Mouse (Mus musculus): ENCODE measurements around the gene Myh11. TPM values are rescaled to one million over a fixed set of nuclear protein-coding genes. Genes with fewer than 3 reads are reported as not detected.

Gene Myh11
- polyA plus RNA-seq (2012; rRNA removed) (0.86 and 1.2 TPM in 2 replicates), polyA plus RNA-seq (2014; fragmentation: Nextera tagmentation; extraction: Ambion mirVana) (0.87 and 1.5 TPM in 2 replicates)

DNA sequence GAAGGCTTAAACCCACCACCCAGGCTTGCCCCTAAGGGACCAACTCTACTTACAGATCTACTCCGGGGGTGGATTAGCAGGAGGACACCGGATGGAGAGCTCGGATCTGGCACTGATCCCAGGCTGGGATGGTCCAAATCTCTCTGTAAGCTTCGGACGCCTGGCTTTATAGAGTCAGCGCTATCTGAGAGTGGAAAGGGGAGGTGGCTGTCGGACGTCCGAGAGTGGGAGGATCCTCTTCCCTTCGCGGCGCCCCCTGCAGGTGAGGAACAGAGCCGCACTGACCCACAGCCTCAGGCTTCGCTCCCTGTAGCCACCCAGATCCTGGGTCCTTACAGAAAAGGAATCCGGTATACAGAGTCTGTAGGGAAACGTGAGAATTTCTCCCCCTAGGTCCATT lies at the start of gene Myh11:
Gene Myh11, minus strand, starts transcription at position 150 of the 400 bp plus-strand sequence.
- peaks cover 11% of the 10 kb centered on the region for H3K4me1 ChIP-seq (ENCODE audit: control insufficient read depth, insufficient read depth, low read length)
- peak within 1 kb of the TSS; percentile 62 for H3K4me2 ChIP-seq (replicated peaks; ENCODE audit: low read depth, low read length, severe bottlenecking)
- H3K27me3 ChIP-seq (ENCODE audit: control insufficient read depth, insufficient read depth, low read length): no peaks in the 10 kb centered on the region
- peak within 1 kb of the TSS; percentile 50 for H3K9ac ChIP-seq (ENCODE audit: low read depth, low read length, severe bottlenecking)
- peak; percentile 62; the same call in 1 of the 2 replicates for ATAC-seq (ENCODE audit: low FRiP score, low read depth)
- H3K9me3 ChIP-seq (ENCODE audit: control insufficient read depth, low read length): no peaks in the 10 kb centered on the region
- 4% methylated on average over 15 of the region's 16 CpGs for WGBS
- H3K36me3 ChIP-seq (ENCODE audit: control insufficient read depth, insufficient read depth, low read length): no peaks in the 10 kb centered on the region
- no peak for TF ChIP-seq POLR2A (IDR thresholded peaks at IDR 0.05; ENCODE audit: borderline replicate concordance, extremely low read depth, insufficient read depth, insufficient read length)
- peak within 1 kb of the TSS; percentile 31 for H3K4me3 ChIP-seq (replicated peaks; ENCODE audit: low read length)
- no peak within 1 kb of the TSS for H3K27ac ChIP-seq (replicated peaks; ENCODE audit: low read depth, low read length)
- DNase-seq (ENCODE audit: low spot score): peak; percentile 46

GRCm38 (mm10) chr16:14328156-14328555 lies 37.0 kb upstream of the Myh11 start:
- H3K27ac ChIP-seq (replicated peaks; ENCODE audit: low read depth, low read length): no peak overlapping the region
- TF ChIP-seq POLR2A (IDR thresholded peaks at IDR 0.05; ENCODE audit: borderline replicate concordance, extremely low read depth, insufficient read depth, insufficient read length): no peak
- H3K36me3 ChIP-seq (ENCODE audit: control insufficient read depth, insufficient read depth, low read length): no peaks in the 10 kb centered on the region
- H3K27me3 ChIP-seq (ENCODE audit: control insufficient read depth, insufficient read depth, low read length): no peaks in the 10 kb centered on the region
- no peak overlapping the region for H3K4me2 ChIP-seq (replicated peaks; ENCODE audit: low read depth, low read length, severe bottlenecking)
- DNase-seq (ENCODE audit: low spot score) (no peak), ATAC-seq (ENCODE audit: low FRiP score, low read depth) (no peak)
- no peak overlapping the region for H3K4me3 ChIP-seq (replicated peaks; ENCODE audit: low read length)
- no peaks in the 10 kb centered on the region for H3K9me3 ChIP-seq (ENCODE audit: control insufficient read depth, low read length)
- no peaks in the 10 kb centered on the region for H3K4me1 ChIP-seq (ENCODE audit: control insufficient read depth, insufficient read depth, low read length)
- no peak overlapping the region for H3K9ac ChIP-seq (ENCODE audit: low read depth, low read length, severe bottlenecking)
- WGBS: 75% methylated on average over 1 of the region's 1 CpGs

DNA sequence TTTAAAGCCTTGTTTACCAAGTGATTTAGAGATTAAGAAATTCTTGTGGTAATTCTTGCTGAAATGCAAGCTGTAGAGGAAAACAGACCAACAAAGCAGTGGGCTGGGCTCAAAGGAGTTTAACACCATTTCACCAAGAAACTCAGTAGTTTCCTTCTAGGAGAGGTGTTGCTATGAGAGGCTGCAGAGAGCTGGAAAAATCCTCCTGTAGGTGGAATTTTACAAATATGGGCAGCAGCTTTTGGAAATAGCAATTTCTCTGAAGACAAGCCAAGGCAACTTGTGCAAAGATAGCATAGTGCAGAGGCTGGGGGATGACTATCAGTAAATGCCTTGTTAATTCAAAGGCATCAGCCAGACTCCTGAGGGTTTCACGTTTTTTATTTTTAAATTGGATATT lies 29.3 kb upstream of the Myh11 start:
- no peak for DNase-seq (ENCODE audit: low spot score)
- Histone ChIP-seq H3K4me1 (ENCODE audit: control insufficient read depth, insufficient read depth, low read length) (peaks cover 10% of the 10 kb centered on the region), H3K27ac (replicated peaks; ENCODE audit: low read depth, low read length) (no peak overlapping the region), H3K4me2 (replicated peaks; ENCODE audit: low read depth, low read length, severe bottlenecking) (no peak overlapping the region), H3K9me3 (ENCODE audit: control insufficient read depth, low read length) (no peaks in the 10 kb centered on the region), H3K36me3 (ENCODE audit: control insufficient read depth, insufficient read depth, low read length) (no peaks in the 10 kb centered on the region), H3K27me3 (ENCODE audit: control insufficient read depth, insufficient read depth, low read length) (no peaks in the 10 kb centered on the region), H3K9ac (ENCODE audit: low read depth, low read length, severe bottlenecking) (no peak overlapping the region), H3K4me3 (replicated peaks; ENCODE audit: low read length) (no peak overlapping the region)
- ATAC-seq (ENCODE audit: low FRiP score, low read depth): no peak
- WGBS: 62% methylated on average over 1 of the region's 1 CpGs
- no peak for TF ChIP-seq POLR2A (IDR thresholded peaks at IDR 0.05; ENCODE audit: borderline replicate concordance, extremely low read depth, insufficient read depth, insufficient read length)

DNA sequence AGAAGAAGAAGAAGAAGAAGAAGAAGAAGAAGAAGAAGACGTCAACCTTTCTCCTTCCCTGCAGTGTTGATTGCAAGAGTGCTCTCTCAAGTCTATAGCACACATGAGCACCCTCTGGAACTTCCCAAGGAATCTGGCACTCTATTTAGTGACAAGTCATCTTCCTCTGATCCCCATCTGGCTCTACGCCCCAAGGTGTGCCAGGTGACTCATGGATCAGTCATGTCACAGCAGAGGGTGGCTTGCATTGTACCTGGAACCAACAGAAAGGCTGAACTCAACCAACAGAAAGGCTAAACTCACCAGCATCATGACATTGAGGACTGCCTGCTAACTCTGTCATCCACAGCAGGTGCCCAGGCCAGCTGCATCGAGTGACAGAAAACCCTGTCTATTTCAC lies 28.5 kb upstream of the Myh11 start:
- Histone ChIP-seq H3K36me3 (ENCODE audit: control insufficient read depth, insufficient read depth, low read length) (no peaks in the 10 kb centered on the region), H3K27me3 (ENCODE audit: control insufficient read depth, insufficient read depth, low read length) (no peaks in the 10 kb centered on the region), H3K9ac (ENCODE audit: low read depth, low read length, severe bottlenecking) (no peak overlapping the region), H3K4me1 (ENCODE audit: control insufficient read depth, insufficient read depth, low read length) (peaks cover 11% of the 10 kb centered on the region), H3K4me3 (replicated peaks; ENCODE audit: low read length) (no peak overlapping the region), H3K27ac (replicated peaks; ENCODE audit: low read depth, low read length) (no peak overlapping the region), H3K9me3 (ENCODE audit: control insufficient read depth, low read length) (no peaks in the 10 kb centered on the region), H3K4me2 (replicated peaks; ENCODE audit: low read depth, low read length, severe bottlenecking) (no peak overlapping the region)
- DNase-seq (ENCODE audit: low spot score) (no peak), ATAC-seq (ENCODE audit: low FRiP score, low read depth) (no peak)
- 89% methylated on average over 3 of the region's 3 CpGs for WGBS
- TF ChIP-seq POLR2A (IDR thresholded peaks at IDR 0.05; ENCODE audit: borderline replicate concordance, extremely low read depth, insufficient read depth, insufficient read length): no peak

DNA sequence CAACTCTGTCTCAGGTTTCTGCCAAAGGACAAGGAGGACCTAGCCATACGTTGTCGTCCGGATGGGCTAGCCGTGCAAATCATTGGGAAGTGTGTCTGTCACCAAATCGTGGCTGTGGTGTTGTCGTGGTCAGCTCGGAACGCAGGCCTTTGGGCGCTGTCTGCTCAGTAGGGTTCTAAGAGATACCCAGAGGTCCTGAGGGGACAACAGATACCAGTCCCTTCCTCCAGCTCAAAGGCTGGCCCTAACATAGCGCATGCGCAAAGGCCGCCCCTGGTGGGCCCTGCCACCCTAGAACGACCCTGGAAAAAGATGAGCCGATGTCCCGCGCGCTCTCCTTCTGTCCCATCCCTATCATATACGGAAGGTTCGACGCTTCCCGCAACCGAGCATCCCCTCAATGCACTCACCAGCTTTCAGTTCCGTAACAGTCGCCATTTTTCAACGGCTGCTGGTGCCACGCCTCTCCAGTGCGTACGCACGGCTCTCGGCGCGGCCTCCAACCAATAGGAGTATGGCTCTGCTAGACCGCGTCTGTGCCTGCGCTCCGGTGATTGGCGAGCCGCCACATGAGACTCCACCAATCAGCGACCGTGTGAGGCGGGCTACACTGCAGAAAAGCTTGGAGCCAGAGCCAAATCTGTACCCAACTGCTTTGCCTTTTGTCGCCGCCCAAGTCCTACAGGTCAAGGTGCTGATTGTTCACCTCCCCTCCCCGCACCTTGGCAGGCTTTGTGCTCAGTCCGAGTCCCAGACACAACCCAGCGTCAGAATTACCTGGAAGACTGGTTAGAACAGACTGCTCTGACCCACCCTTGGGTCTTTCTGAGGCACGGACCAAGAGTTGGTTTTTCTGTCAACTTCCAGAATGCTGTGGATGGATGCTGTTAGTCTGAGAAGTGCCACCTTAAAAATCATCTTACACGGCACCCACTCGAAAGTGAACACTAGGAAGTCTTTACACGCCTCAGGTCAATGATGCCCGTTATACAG lies 26.0 kb upstream of the Myh11 start, which contains the start of gene Fopnl:
Gene Fopnl, minus strand, starts transcription at position 522 of the 993 bp plus-strand sequence.
- Histone ChIP-seq H3K4me3 (replicated peaks; ENCODE audit: low read length) (peak within 1 kb of the TSS; percentile 64), H3K4me1 (ENCODE audit: control insufficient read depth, insufficient read depth, low read length) (peaks cover 11% of the 10 kb centered on the region), H3K9me3 (ENCODE audit: control insufficient read depth, low read length) (no peaks in the 10 kb centered on the region), H3K27ac (replicated peaks; ENCODE audit: low read depth, low read length) (peak within 1 kb of the TSS; percentile 67), H3K36me3 (ENCODE audit: control insufficient read depth, insufficient read depth, low read length) (peaks cover 15% of the 10 kb centered on the region), H3K4me2 (replicated peaks; ENCODE audit: low read depth, low read length, severe bottlenecking) (peak within 1 kb of the TSS; percentile 53), H3K9ac (ENCODE audit: low read depth, low read length, severe bottlenecking) (peak within 1 kb of the TSS; percentile 70), H3K27me3 (ENCODE audit: control insufficient read depth, insufficient read depth, low read length) (no peaks in the 10 kb centered on the region)
- peak; percentile 100 for ATAC-seq (ENCODE audit: low FRiP score, low read depth)
- TF ChIP-seq POLR2A (IDR thresholded peaks at IDR 0.05; ENCODE audit: borderline replicate concordance, extremely low read depth, insufficient read depth, insufficient read length): peak; percentile 68; the same call in 1 of the 2 replicates
- 5% methylated on average over 51 of the region's 51 CpGs for WGBS
- DNase-seq (ENCODE audit: low spot score): peak; percentile 98
